Mouse (Mus musculus) myocyte (in vitro differentiated cells): ENCODE data around the gene Pakap. TPM values are rescaled to one million over a fixed set of nuclear protein-coding genes. Genes with fewer than 3 reads are reported as not detected.

Experiments used
- H3K27me3 ChIP-seq: one replicate; pipeline ENCODE4 v1.6.1; 2011; ENCODE audit not compliant: control insufficient read depth, insufficient read depth, insufficient read length
- H3K36me3 ChIP-seq: one replicate; pipeline ENCODE4 v1.6.1; 2011; ENCODE audit not compliant: control insufficient read depth, insufficient read depth
- H3K4me2 ChIP-seq: one replicate; pipeline ENCODE4 v1.6.1; 2011; ENCODE audit warnings: low read depth, control low read depth
- H3K4me3 ChIP-seq: one replicate; pipeline ENCODE4 v1.5.1; 2011; ENCODE audit warnings: mild to moderate bottlenecking, control low read depth, moderate library complexity
- H3K79me2 ChIP-seq: one replicate; pipeline ENCODE4 v1.6.1; 2011; ENCODE audit not compliant: control insufficient read depth, insufficient read depth
- H3ac ChIP-seq: one replicate; pipeline ENCODE4 v1.6.1; 2011; ENCODE audit not compliant: control insufficient read depth, insufficient read length
- CEBPB ChIP-seq: IDR thresholded peaks from 2 replicates; pipeline ENCODE4 v1.6.1; 2011; ENCODE audit warnings: mild to moderate bottlenecking, moderate library complexity; ENCODE audit not compliant: poor library complexity, insufficient read depth, severe bottlenecking
- E2F4 ChIP-seq: IDR thresholded peaks from one replicate; pipeline ENCODE4 v1.6.1; 2011; ENCODE audit warnings: mild to moderate bottlenecking, control low read depth, moderate library complexity; ENCODE audit not compliant: insufficient read depth
- MAX ChIP-seq: IDR thresholded peaks from one replicate; pipeline ENCODE4 v1.6.1; 2011; ENCODE audit warnings: low read depth, mild to moderate bottlenecking, control low read depth
- MYOD1 ChIP-seq, 3 experiments: IDR thresholded peaks; one replicate each; pipeline ENCODE4 v1.6.1; 2011; ENCODE audit warnings: control low read depth in 2 of 3, low read depth in 2 of 3, mild to moderate bottlenecking in 2 of 3, moderate library complexity in 1 of 3; ENCODE audit not compliant: insufficient read length in 2 of 3, control insufficient read depth in 1 of 3
- MYOG ChIP-seq, 3 experiments: IDR thresholded peaks; one replicate each; pipeline ENCODE4 v1.6.1; 2011; ENCODE audit warnings: control low read depth in 2 of 3, low read depth in 2 of 3, mild to moderate bottlenecking in 2 of 3; ENCODE audit not compliant: insufficient read length in 2 of 3, control insufficient read depth in 1 of 3, insufficient read depth in 1 of 3
- POLR2A ChIP-seq: IDR thresholded peaks from one replicate; pipeline ENCODE4 v1.6.1; 2011; ENCODE audit warnings: low read depth, mild to moderate bottlenecking, control low read depth, moderate library complexity; ENCODE audit not compliant: insufficient read length
- POLR2AphosphoS2 ChIP-seq: IDR thresholded peaks from one replicate; pipeline ENCODE4 v1.6.1; 2011; ENCODE audit warnings: low read depth, control low read depth; ENCODE audit not compliant: insufficient read length
- REST ChIP-seq: IDR thresholded peaks from one replicate; pipeline ENCODE4 v1.6.1; 2011; ENCODE audit warnings: mild to moderate bottlenecking, control low read depth, moderate library complexity; ENCODE audit not compliant: insufficient read depth, insufficient read length
- SRF ChIP-seq: IDR thresholded peaks from one replicate; pipeline ENCODE4 v1.6.1; 2011; ENCODE audit warnings: low read depth; ENCODE audit not compliant: control insufficient read depth, insufficient read length
- TCF12 ChIP-seq: IDR thresholded peaks from one replicate; pipeline ENCODE4 v1.6.1; 2011; ENCODE audit warnings: mild to moderate bottlenecking, control low read depth; ENCODE audit not compliant: poor library complexity, insufficient read depth, severe bottlenecking
- TCF3 ChIP-seq: IDR thresholded peaks from one replicate; pipeline ENCODE4 v1.6.1; 2011; ENCODE audit warnings: low read depth, control low read depth; ENCODE audit not compliant: insufficient read length
- USF1 ChIP-seq: IDR thresholded peaks from one replicate; pipeline ENCODE4 v1.6.1; 2011; ENCODE audit warnings: low read depth, mild to moderate bottlenecking, control low read depth, moderate library complexity
- polyA plus RNA-seq: library from polyadenylated mRNA; unstranded; fragments of >200 nt; fragmentation: generic; extraction: Trizol; gene quantifications from one replicate; pipeline ENCODE4 v1.2.1, GENCODE M21; 2012; ENCODE audit warnings: missing spikeins

Gene Pakap
- polyA plus RNA-seq, 1 experiment, result 6.5 TPM

GRCm38 (mm10) chr4:57651547-57651946, 83.6 kb downstream of the Pakap start:
- Histone ChIP-seq H3K4me2 (peak overlapping the region; percentile 55), H3K36me3 (peaks cover 24% of the 10 kb centered on the region)
- peak in 2 of 3 experiments; percentile 21 to 40 for TF ChIP-seq MYOD1 (IDR thresholded peaks at IDR 0.05; ENCODE audit: control insufficient read depth in 1 of 3, insufficient read length in 2 of 3, low read depth in 2 of 3)
- no peak for TF ChIP-seq SRF
- TF ChIP-seq MYOG (IDR thresholded peaks at IDR 0.05; ENCODE audit: control insufficient read depth in 1 of 3, insufficient read depth in 1 of 3, insufficient read length in 2 of 3, low read depth in 2 of 3), result peak in 1 of 3 experiments; percentile 60

GRCm38 (mm10) chr4:57652185-57652904, 84.4 kb downstream of the Pakap start:
- Histone ChIP-seq H3K27me3 (no peaks in the 10 kb centered on the region), H3ac (no peak overlapping the region), H3K36me3 (peaks cover 24% of the 10 kb centered on the region), H3K4me2 (peak overlapping the region; percentile 55), H3K79me2 (peaks cover 18% of the 10 kb centered on the region), H3K4me3 (no peak overlapping the region)
- TF ChIP-seq USF1 (peak; percentile 95), MYOD1 (IDR thresholded peaks at IDR 0.05; ENCODE audit: control insufficient read depth in 1 of 3, insufficient read length in 2 of 3, low read depth in 2 of 3) (no peak), CEBPB (no peak), E2F4 (no peak), MAX (peak; percentile 54), SRF (no peak), MYOG (IDR thresholded peaks at IDR 0.05; ENCODE audit: control insufficient read depth in 1 of 3, insufficient read depth in 1 of 3, insufficient read length in 2 of 3, low read depth in 2 of 3) (no peak)

More at GRCm38 (mm10) chr4:57651547-57651946, 83.6 kb downstream of the Pakap start:
- Histone ChIP-seq H3K27me3 (no peaks in the 10 kb centered on the region), H3K4me3 (no peak overlapping the region), H3ac (no peak overlapping the region), H3K79me2 (peaks cover 10% of the 10 kb centered on the region)

- TF ChIP-seq TCF3, result no peak
- TF ChIP-seq POLR2A, result no peak
- TF ChIP-seq CEBPB, result no peak
- TF ChIP-seq MAX, result no peak
- no peak for TF ChIP-seq REST
- TF ChIP-seq MYOD1 (IDR thresholded peaks at IDR 0.05; ENCODE audit: control insufficient read depth in 1 of 3, insufficient read length in 2 of 3, low read depth in 2 of 3), result no peak
- no peak overlapping the region for H3K4me3 ChIP-seq
- H3K36me3 ChIP-seq, result peaks cover 24% of the 10 kb centered on the region
- no peaks in the 10 kb centered on the region for H3K27me3 ChIP-seq
- peaks cover 23% of the 10 kb centered on the region for H3K79me2 ChIP-seq
- no peak overlapping the region for H3ac ChIP-seq
- no peak overlapping the region for H3K4me2 ChIP-seq
Observed at GRCm38 (mm10) chr4:57655966-57656365, 88.0 kb downstream of the Pakap start.

- TF ChIP-seq TCF3 (no peak), MYOD1 (IDR thresholded peaks at IDR 0.05; ENCODE audit: control insufficient read depth in 1 of 3, insufficient read length in 2 of 3, low read depth in 2 of 3) (no peak)
- Histone ChIP-seq H3K4me3 (no peak overlapping the region), H3K36me3 (peaks cover 24% of the 10 kb centered on the region), H3K79me2 (peaks cover 23% of the 10 kb centered on the region), H3ac (no peak overlapping the region), H3K27me3 (no peaks in the 10 kb centered on the region), H3K4me2 (no peak overlapping the region)
Observed at GRCm38 (mm10) chr4:57656388-57656787, 88.4 kb downstream of the Pakap start.

GRCm38 (mm10) chr4:57656861-57657260, 88.9 kb downstream of the Pakap start:
- Histone ChIP-seq H3K4me3 (no peak overlapping the region), H3ac (no peak overlapping the region), H3K27me3 (no peaks in the 10 kb centered on the region), H3K4me2 (no peak overlapping the region), H3K79me2 (peaks cover 23% of the 10 kb centered on the region), H3K36me3 (peaks cover 24% of the 10 kb centered on the region)
- TF ChIP-seq REST, result no peak
- no peak for TF ChIP-seq TCF12
- no peak for TF ChIP-seq SRF
- TF ChIP-seq POLR2A, result no peak
- TF ChIP-seq MYOD1 (IDR thresholded peaks at IDR 0.05; ENCODE audit: control insufficient read depth in 1 of 3, insufficient read length in 2 of 3, low read depth in 2 of 3), result no peak
- no peak for TF ChIP-seq CEBPB
- no peak for TF ChIP-seq POLR2AphosphoS2
- no peak for TF ChIP-seq MAX
- TF ChIP-seq E2F4, result no peak
- no peak for TF ChIP-seq TCF3
- TF ChIP-seq MYOG (IDR thresholded peaks at IDR 0.05; ENCODE audit: control insufficient read depth in 1 of 3, insufficient read depth in 1 of 3, insufficient read length in 2 of 3, low read depth in 2 of 3), result no peak
- no peak for TF ChIP-seq USF1

- Histone ChIP-seq H3K4me2 (no peak overlapping the region), H3K36me3 (peaks cover 21% of the 10 kb centered on the region)
- TF ChIP-seq REST, result no peak
- TF ChIP-seq TCF3, result no peak
- TF ChIP-seq TCF12, result no peak
- no peak for TF ChIP-seq MYOG (IDR thresholded peaks at IDR 0.05; ENCODE audit: control insufficient read depth in 1 of 3, insufficient read depth in 1 of 3, insufficient read length in 2 of 3, low read depth in 2 of 3)
- no peak for TF ChIP-seq MAX
- TF ChIP-seq USF1, result no peak
- TF ChIP-seq SRF, result no peak
Observed at GRCm38 (mm10) chr4:57660470-57660869, 92.5 kb downstream of the Pakap start.

More at GRCm38 (mm10) chr4:57660470-57660869, 92.5 kb downstream of the Pakap start:
- no peak overlapping the region for H3ac ChIP-seq
- no peak overlapping the region for H3K4me3 ChIP-seq
- H3K79me2 ChIP-seq, result peaks cover 14% of the 10 kb centered on the region
- no peaks in the 10 kb centered on the region for H3K27me3 ChIP-seq
